Mouse (Mus musculus) thymus, adult 2 months (tissue): ENCODE data around the gene B4galt5.

Source experiments
- CTCF ChIP-seq: fragments of 200-500 bp; IDR thresholded peaks from 2 replicates; pipeline ENCODE4 v1.5.1; 2012; ENCODE audit warnings: mild to moderate bottlenecking, control low read depth, low read length, moderate library complexity, borderline replicate concordance; ENCODE audit not compliant: control insufficient read depth, poor library complexity, insufficient read depth; ENCODE audit errors: extremely low read depth
- POLR2A ChIP-seq: fragments of 200-500 bp; IDR thresholded peaks from 2 replicates; pipeline ENCODE4 v1.6.1; 2012; ENCODE audit warnings: mild to moderate bottlenecking, low read length, control low read depth, moderate library complexity; ENCODE audit not compliant: control insufficient read depth, poor library complexity, insufficient read depth; ENCODE audit errors: extremely low read depth

DNA sequence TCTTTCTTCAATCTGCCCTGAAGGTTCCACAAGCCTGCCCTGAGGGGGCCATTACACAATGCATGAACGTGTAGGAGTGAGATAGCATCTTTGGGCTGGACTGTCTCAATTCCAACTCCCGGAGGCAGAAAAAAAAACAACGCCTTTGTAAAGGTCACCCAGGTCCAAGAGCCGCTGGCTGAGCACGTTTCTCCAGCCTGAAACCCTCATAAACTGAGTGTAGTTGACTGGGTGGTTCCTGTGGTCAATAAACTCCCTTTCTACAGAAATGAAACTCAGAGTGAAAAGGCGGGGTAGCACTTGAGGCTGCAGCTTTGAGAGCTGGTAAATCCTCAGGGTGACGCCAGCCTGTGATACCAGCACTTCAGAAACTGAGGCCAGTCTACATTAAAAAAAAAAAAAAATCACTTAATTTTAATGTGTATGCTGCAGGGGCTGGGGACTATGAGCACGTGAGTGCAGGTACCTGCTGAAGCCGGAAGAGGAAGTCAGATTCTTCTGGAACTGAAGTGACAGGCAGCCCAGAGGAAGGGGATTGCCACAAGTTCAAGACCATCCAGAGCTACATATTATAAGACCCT is 2.5 kb upstream of the B4galt5 start:
- TF ChIP-seq CTCF: no peak
- TF ChIP-seq POLR2A: no peak
